Mouse (Mus musculus) midbrain, embryonic 15.5 days (tissue): ENCODE results near the gene Kcnj10. TPM values are rescaled to one million over a fixed set of nuclear protein-coding genes. Genes with fewer than 3 reads are reported as not detected.

ENCODE experiments used
- ATAC-seq: fragments of 200-750 bp; cut with Nextera tagmentation; replicated peaks from 2 replicates; pipeline ENCODE4 v1.8.0; 2017; ENCODE audit warnings: moderate TSS enrichment
- H3K27ac ChIP-seq: fragments of 300-500 bp; sonication (generic); 2 replicates; pipeline ENCODE4 v1.5.1; 2015; ENCODE audit warnings: mild to moderate bottlenecking, inconsistent platforms
- H3K27me3 ChIP-seq: fragments of 300-500 bp; sonication (generic); replicated peaks from 2 replicates; pipeline ENCODE4 v1.6.1; 2015; ENCODE audit warnings: inconsistent platforms
- H3K36me3 ChIP-seq: fragments of 300-500 bp; sonication (generic); replicated peaks from 2 replicates; pipeline ENCODE4 v1.6.1; 2015; ENCODE audit warnings: inconsistent platforms
- H3K4me1 ChIP-seq: fragments of 300-500 bp; sonication (generic); 2 replicates; pipeline ENCODE4 v1.6.1; 2015; ENCODE audit warnings: inconsistent platforms
- H3K4me2 ChIP-seq: fragments of 300-500 bp; sonication (generic); 2 replicates; pipeline ENCODE4 v1.6.1; 2015; ENCODE audit warnings: inconsistent platforms, mild to moderate bottlenecking, moderate library complexity
- H3K4me3 ChIP-seq: fragments of 300-500 bp; sonication (generic); 2 replicates; pipeline ENCODE4 v1.5.1; 2015; ENCODE audit warnings: mild to moderate bottlenecking, inconsistent platforms
- H3K9ac ChIP-seq: fragments of 300-500 bp; sonication (generic); 2 replicates; pipeline ENCODE4 v1.6.1; 2015; ENCODE audit warnings: mild to moderate bottlenecking, inconsistent platforms
- H3K9me3 ChIP-seq: fragments of 300-500 bp; sonication (generic); 2 replicates; pipeline ENCODE4 v1.6.1; 2016; ENCODE audit warnings: inconsistent platforms
- WGBS: fragments of 180-500 bp; shearing (Covaris S2); methylation state at CpG from one replicate; pipeline ENCODE4 v1.1.7; 2015; ENCODE audit warnings: mixed read lengths; 5-methylcytosine and 5-hydroxymethylcytosine counted together
- polyA plus RNA-seq: library from polyadenylated mRNA; unstranded; fragments of >200 nt; fragmentation: Nextera tagmentation; extraction: Ambion mirVana; gene quantifications from 2 replicates; pipeline ENCODE4 v1.2.1, GENCODE M21; 2015

Kcnj10 gene
- polyA plus RNA-seq, 1 experiment from 2014 or later: 1.8 TPM

GRCm38 (mm10) chr1:172368768-172369418 lies 27.9 kb downstream of the Kcnj10 start:
- 0 out of 2 replicates have a peak, but pooled peaks cover 2% of the 10 kb centered on the region for H3K4me1 ChIP-seq
- peak overlapping the region; percentile 5; the same call in 1 of the 2 replicates for H3K4me2 ChIP-seq
- H3K9me3 ChIP-seq: no peaks in the 10 kb centered on the region
- no peaks in the 10 kb centered on the region for H3K27me3 ChIP-seq
- H3K27ac ChIP-seq: no peak overlapping the region
- no peak overlapping the region for H3K9ac ChIP-seq
- H3K4me3 ChIP-seq: no peak overlapping the region
- peak; percentile 59 for ATAC-seq
- no peaks in the 10 kb centered on the region for H3K36me3 ChIP-seq
- 33% methylated on average over 23 of the region's 23 CpGs for WGBS

GRCm38 (mm10) chr1:172376198-172376667 lies 35.2 kb downstream of the Kcnj10 start, which contains the start of gene Pigm:
Gene Pigm, plus strand, starts transcription at chr1:172376546.
- ATAC-seq: peak; percentile 99
- Histone ChIP-seq H3K9ac (peak within 1 kb of the TSS; percentile 74), H3K27me3 (no peaks in the 10 kb centered on the region), H3K4me1 (peaks cover 45% of the 10 kb centered on the region), H3K36me3 (0 out of 2 replicates have a peak, but pooled peaks cover 5% of the 10 kb centered on the region), H3K27ac (peak within 1 kb of the TSS; percentile 78), H3K9me3 (no peaks in the 10 kb centered on the region), H3K4me3 (peak within 1 kb of the TSS; percentile 95), H3K4me2 (peak within 1 kb of the TSS; percentile 97)
- WGBS: under 1% methylated on average over 39 of the region's 39 CpGs

GRCm38 (mm10) chr1:172376758-172377458 lies 35.9 kb downstream of the Kcnj10 start:
- Histone ChIP-seq H3K27me3 (no peaks in the 10 kb centered on the region), H3K4me1 (peaks cover 46% of the 10 kb centered on the region), H3K4me2 (peak overlapping the region; percentile 97), H3K36me3 (0 out of 2 replicates have a peak, but pooled peaks cover 5% of the 10 kb centered on the region), H3K4me3 (peak overlapping the region; percentile 95), H3K9me3 (no peaks in the 10 kb centered on the region), H3K9ac (peak overlapping the region; percentile 74), H3K27ac (peak overlapping the region; percentile 78)
- ATAC-seq: no peak
- WGBS: 3% methylated on average over 62 of the region's 62 CpGs

GRCm38 (mm10) chr1:172380066-172380465 lies 39.1 kb downstream of the Kcnj10 start:
- 78% methylated on average over 10 of the region's 10 CpGs for WGBS
- Histone ChIP-seq H3K4me2 (no peak overlapping the region), H3K4me1 (peaks cover 46% of the 10 kb centered on the region), H3K4me3 (no peak overlapping the region), H3K9ac (no peak overlapping the region), H3K27me3 (no peaks in the 10 kb centered on the region), H3K36me3 (peaks cover 9% of the 10 kb centered on the region; the same call in 1 of the 2 replicates), H3K9me3 (no peaks in the 10 kb centered on the region), H3K27ac (no peak overlapping the region)
- no peak for ATAC-seq

- no peak overlapping the region for H3K4me3 ChIP-seq
- ATAC-seq: no peak
- H3K9ac ChIP-seq: no peak overlapping the region
- H3K4me2 ChIP-seq: no peak overlapping the region
- no peak overlapping the region for H3K27ac ChIP-seq
- H3K4me1 ChIP-seq: peaks cover 38% of the 10 kb centered on the region
- H3K36me3 ChIP-seq: peaks cover 9% of the 10 kb centered on the region; the same call in 1 of the 2 replicates
- WGBS: 100% methylated on average over 1 of the region's 1 CpGs
- H3K9me3 ChIP-seq: no peaks in the 10 kb centered on the region
- no peaks in the 10 kb centered on the region for H3K27me3 ChIP-seq
Observed at GRCm38 (mm10) chr1:172382090-172382489, 41.1 kb downstream of the Kcnj10 start.

- H3K27ac ChIP-seq: no peak overlapping the region
- no peak overlapping the region for H3K4me2 ChIP-seq
- no peak for ATAC-seq
- no peak overlapping the region for H3K4me3 ChIP-seq
- 58% methylated on average over 5 of the region's 5 CpGs for WGBS
- H3K36me3 ChIP-seq: peaks cover 4% of the 10 kb centered on the region; the same call in 1 of the 2 replicates
- H3K9me3 ChIP-seq: no peaks in the 10 kb centered on the region
- H3K4me1 ChIP-seq: peaks cover 9% of the 10 kb centered on the region
- no peak overlapping the region for H3K9ac ChIP-seq
- H3K27me3 ChIP-seq: no peaks in the 10 kb centered on the region
Observed at GRCm38 (mm10) chr1:172387246-172387645, 46.2 kb downstream of the Kcnj10 start.

GRCm38 (mm10) chr1:172390769-172391168 lies 49.8 kb downstream of the Kcnj10 start:
- Histone ChIP-seq H3K4me3 (no peak overlapping the region), H3K9ac (no peak overlapping the region), H3K27ac (no peak overlapping the region), H3K4me2 (no peak overlapping the region), H3K36me3 (no peaks in the 10 kb centered on the region), H3K27me3 (no peaks in the 10 kb centered on the region), H3K9me3 (no peaks in the 10 kb centered on the region), H3K4me1 (peaks cover 11% of the 10 kb centered on the region)
- no peak for ATAC-seq
- WGBS: 69% methylated on average over 1 of the region's 1 CpGs

- H3K36me3 ChIP-seq: no peaks in the 10 kb centered on the region
- no peak overlapping the region for H3K9ac ChIP-seq
- peaks cover 11% of the 10 kb centered on the region for H3K4me1 ChIP-seq
- H3K27me3 ChIP-seq: no peaks in the 10 kb centered on the region
- peak overlapping the region; percentile 40 for H3K4me2 ChIP-seq
- peak; percentile 90 for ATAC-seq
- H3K27ac ChIP-seq: peak overlapping the region; percentile 14; the same call in 1 of the 2 replicates
- no peak overlapping the region for H3K4me3 ChIP-seq
- WGBS: 19% methylated on average over 20 of the region's 20 CpGs
- H3K9me3 ChIP-seq: no peaks in the 10 kb centered on the region
Observed at GRCm38 (mm10) chr1:172391807-172392581, 51.0 kb downstream of the Kcnj10 start.

- H3K4me2 ChIP-seq: no peak overlapping the region
- H3K27me3 ChIP-seq: no peaks in the 10 kb centered on the region
- H3K9me3 ChIP-seq: no peaks in the 10 kb centered on the region
- ATAC-seq: peak; percentile 51
- H3K4me1 ChIP-seq: peaks cover 11% of the 10 kb centered on the region
- WGBS: 84% methylated on average over 2 of the region's 2 CpGs
- H3K9ac ChIP-seq: no peak overlapping the region
- H3K27ac ChIP-seq: peak overlapping the region; percentile 14; the same call in 1 of the 2 replicates
- H3K4me3 ChIP-seq: no peak overlapping the region
- no peaks in the 10 kb centered on the region for H3K36me3 ChIP-seq
Observed at GRCm38 (mm10) chr1:172392643-172393170, 51.7 kb downstream of the Kcnj10 start.

- H3K4me2 ChIP-seq: no peak overlapping the region
- 61% methylated on average over 8 of the region's 8 CpGs for WGBS
- H3K27me3 ChIP-seq: no peaks in the 10 kb centered on the region
- H3K9ac ChIP-seq: no peak overlapping the region
- no peaks in the 10 kb centered on the region for H3K9me3 ChIP-seq
- peaks cover 11% of the 10 kb centered on the region for H3K4me1 ChIP-seq
- ATAC-seq: no peak
- H3K4me3 ChIP-seq: no peak overlapping the region
- H3K27ac ChIP-seq: no peak overlapping the region
- H3K36me3 ChIP-seq: no peaks in the 10 kb centered on the region
Observed at GRCm38 (mm10) chr1:172393739-172394138, 52.7 kb downstream of the Kcnj10 start.

- H3K4me1 ChIP-seq: peaks cover 2% of the 10 kb centered on the region
- no peak overlapping the region for H3K4me3 ChIP-seq
- H3K9ac ChIP-seq: no peak overlapping the region
- ATAC-seq: no peak
- WGBS: 58% methylated on average over 9 of the region's 9 CpGs
- no peaks in the 10 kb centered on the region for H3K9me3 ChIP-seq
- no peak overlapping the region for H3K27ac ChIP-seq
- H3K4me2 ChIP-seq: no peak overlapping the region
- H3K36me3 ChIP-seq: no peaks in the 10 kb centered on the region
- H3K27me3 ChIP-seq: no peaks in the 10 kb centered on the region
Observed at GRCm38 (mm10) chr1:172396996-172397752, 56.2 kb downstream of the Kcnj10 start.
